21 mouse cellular contexts compared by ENCODE assay signal in the genomic region with DNA sequence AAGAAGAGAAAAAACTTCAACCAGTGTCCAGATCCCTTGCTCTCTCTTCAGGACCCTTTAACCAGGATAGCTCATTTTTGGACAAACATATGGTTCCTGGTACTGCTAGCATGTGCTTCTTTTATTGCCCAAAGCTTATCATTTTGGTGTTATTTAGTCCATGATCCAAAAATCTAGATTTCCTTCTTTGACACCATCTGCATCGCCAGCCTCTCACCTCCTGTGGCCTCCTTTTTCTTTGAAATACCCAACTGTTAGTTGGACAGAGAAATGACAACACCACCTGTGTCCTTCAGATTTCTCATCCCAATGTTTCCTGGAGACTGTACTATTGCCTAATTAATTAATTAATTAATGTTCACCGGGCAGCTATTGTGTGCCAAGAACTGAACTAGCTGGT.
DNase-seq lines count a peak whose midpoint lies in the region; ATAC-seq and TF ChIP-seq lines count a peak whose summit lies in the region.
"Had no signal": no experiment of that assay in that cellular context is flagged by ENCODE, and none has a peak within 500 bp of the region (broad histone marks: within the 10 kb centered on the region; RNA-seq: fewer than 3 reads in every experiment).

No protein-coding gene starts in this region.

- H3K9me3 ChIP-seq in midbrain, postnatal 0 days (ENCODE audit: low read length), result no peaks in the 10 kb centered on the region
- no peaks in the 10 kb centered on the region for H3K9me3 ChIP-seq in midbrain, embryonic 10.5 days (replicated peaks)
- H3K9me3 ChIP-seq in forebrain, embryonic 16.5 days (ENCODE audit: control insufficient read depth, low read length), result no peaks in the 10 kb centered on the region
- H3K9me3 ChIP-seq: heart, embryonic 15.5 days; limb, embryonic 12.5 days; liver, embryonic 15.5 days; neural tube, embryonic 12.5 days had no signal

- H3K79me2 ChIP-seq in heart, adult 2 months (replicated peaks; ENCODE audit: control insufficient read depth, insufficient read depth, low read length), result no peaks in the 10 kb centered on the region

- TF ChIP-seq POLR2A in heart, adult 2 months (IDR thresholded peaks at IDR 0.05; ENCODE audit: insufficient read depth, low read depth, low read length), result no peak

- TF ChIP-seq EP300 in heart, adult 2 months (IDR thresholded peaks at IDR 0.05; ENCODE audit: insufficient read depth, low read depth, low read length), result no peak

- intact Hi-C loops in heart, adult 2 months (cut with DNase I), result no loop called here

- no peak for TF ChIP-seq CTCF in midbrain, postnatal 0 days (IDR thresholded peaks at IDR 0.05)
- TF ChIP-seq CTCF in heart, adult 2 months (IDR thresholded peaks at IDR 0.05), result no peak

- WGBS in midbrain, postnatal 0 days, result 90% methylated on average over 2 of the region's 2 CpGs
- 89% methylated on average over 2 of the region's 2 CpGs for WGBS in midbrain, embryonic 10.5 days
- 48% methylated on average over 2 of the region's 2 CpGs for WGBS in forebrain, embryonic 16.5 days
- WGBS in heart, adult 2 months, result 78% methylated on average over 2 of the region's 2 CpGs

- no peak overlapping the region for H3K9ac ChIP-seq in midbrain, postnatal 0 days (replicated peaks; ENCODE audit: low read length, poor library complexity, severe bottlenecking)
- H3K9ac ChIP-seq in forebrain, embryonic 16.5 days (replicated peaks; ENCODE audit: low read depth, low read length), result no peak overlapping the region
- H3K9ac ChIP-seq in heart, adult 2 months (ENCODE audit: low read depth, low read length), result no peak overlapping the region
- H3K9ac ChIP-seq: heart, embryonic 15.5 days; limb, embryonic 12.5 days; liver, embryonic 15.5 days; neural tube, embryonic 12.5 days had no signal

- DNase-seq in cerebellum, postnatal 4 days (ENCODE audit: low spot score in 2 of 2), result no peak
- peak; percentile 14 for DNase-seq in midbrain, postnatal 0 days (ENCODE audit: low spot score)
- no peak for DNase-seq in midbrain, embryonic 10.5 days (ENCODE audit: low spot score)
- DNase-seq in spleen, postnatal 4 days (ENCODE audit: low spot score in 2 of 2), result no peak
- no peak for DNase-seq in heart, adult 2 months
- DNase-seq: adrenal gland, postnatal 36 days; heart, adult 11 months; kidney, postnatal 4 days; lung, postnatal 10 days; right cerebral cortex, postnatal 14 days had no signal

- peak; percentile 96 for ATAC-seq in cerebellum, adult (ENCODE audit: insufficient number of reproducible peaks, low FRiP score, low TSS enrichment)
- ATAC-seq in midbrain, postnatal 0 days (ENCODE audit: low FRiP score), result no peak
- peak; percentile 87 for ATAC-seq in forebrain, embryonic 16.5 days
- ATAC-seq in frontal cortex, adult (ENCODE audit: low TSS enrichment), result no peak
- ATAC-seq: CD4-positive, CD25-positive, alpha-beta regulatory T cell, adult 4 months; inflammation-experienced regulatory T-cells, adult 6 months had no signal

- H3K4me1 ChIP-seq in midbrain, postnatal 0 days (ENCODE audit: insufficient read depth, low read length), result no peaks in the 10 kb centered on the region
- H3K4me1 ChIP-seq in midbrain, embryonic 10.5 days, result no peaks in the 10 kb centered on the region
- H3K4me1 ChIP-seq in forebrain, embryonic 16.5 days (replicated peaks; ENCODE audit: control insufficient read depth, insufficient read depth, low read length), result no peaks in the 10 kb centered on the region
- no peaks in the 10 kb centered on the region for H3K4me1 ChIP-seq in heart, adult 2 months (ENCODE audit: control insufficient read depth, insufficient read depth, low read length)
- H3K4me1 ChIP-seq: heart, embryonic 15.5 days; limb, embryonic 12.5 days; liver, embryonic 15.5 days; neural tube, embryonic 12.5 days had no signal

- H3K36me3 ChIP-seq in midbrain, postnatal 0 days (ENCODE audit: insufficient read depth, low read length), result no peaks in the 10 kb centered on the region
- H3K36me3 ChIP-seq in midbrain, embryonic 10.5 days, result no peaks in the 10 kb centered on the region
- no peaks in the 10 kb centered on the region for H3K36me3 ChIP-seq in forebrain, embryonic 16.5 days (ENCODE audit: control insufficient read depth, insufficient read depth)
- H3K36me3 ChIP-seq in heart, adult 2 months (ENCODE audit: control insufficient read depth, insufficient read depth, low read length), result no peaks in the 10 kb centered on the region
- H3K36me3 ChIP-seq: G1E; heart, embryonic 15.5 days; limb, embryonic 12.5 days; liver, embryonic 15.5 days; neural tube, embryonic 12.5 days had no signal

- H3K4me3 ChIP-seq in midbrain, postnatal 0 days (ENCODE audit: low read depth, low read length), result no peak overlapping the region
- no peak overlapping the region for H3K4me3 ChIP-seq in midbrain, embryonic 10.5 days
- no peak overlapping the region for H3K4me3 ChIP-seq in forebrain, embryonic 16.5 days (replicated peaks; ENCODE audit: low read length)
- no peak overlapping the region for H3K4me3 ChIP-seq in heart, adult 2 months
- H3K4me3 ChIP-seq: erythroblast, embryonic 14.5 days; heart, embryonic 15.5 days; limb, embryonic 12.5 days; liver, embryonic 15.5 days; neural tube, embryonic 12.5 days had no signal

- no peaks in the 10 kb centered on the region for H3K27me3 ChIP-seq in midbrain, postnatal 0 days (ENCODE audit: insufficient read depth, low read length)
- H3K27me3 ChIP-seq in midbrain, embryonic 10.5 days (ENCODE audit: low read depth, poor library complexity, severe bottlenecking), result no peaks in the 10 kb centered on the region
- no peaks in the 10 kb centered on the region for H3K27me3 ChIP-seq in forebrain, embryonic 16.5 days (replicated peaks; ENCODE audit: control insufficient read depth, insufficient read depth, low read length)
- H3K27me3 ChIP-seq in heart, adult 2 months (ENCODE audit: control insufficient read depth, insufficient read depth, low read length), result no peaks in the 10 kb centered on the region
- H3K27me3 ChIP-seq: heart, embryonic 15.5 days; limb, embryonic 12.5 days; liver, embryonic 15.5 days; neural tube, embryonic 12.5 days had no signal

- H3K27ac ChIP-seq in midbrain, postnatal 0 days (ENCODE audit: low read depth, low read length), result no peak overlapping the region
- no peak overlapping the region for H3K27ac ChIP-seq in midbrain, embryonic 10.5 days (replicated peaks)
- H3K27ac ChIP-seq in forebrain, embryonic 16.5 days (ENCODE audit: low read length), result no peak overlapping the region
- no peak overlapping the region for H3K27ac ChIP-seq in heart, adult 2 months
- H3K27ac ChIP-seq: heart, embryonic 15.5 days; limb, embryonic 12.5 days; liver, embryonic 15.5 days; neural tube, embryonic 12.5 days had no signal

- no peak overlapping the region for H3K4me2 ChIP-seq in midbrain, postnatal 0 days (ENCODE audit: low read depth, low read length, poor library complexity, severe bottlenecking)
- no peak overlapping the region for H3K4me2 ChIP-seq in forebrain, embryonic 16.5 days (ENCODE audit: low read length)
- H3K4me2 ChIP-seq: heart, embryonic 15.5 days; limb, embryonic 12.5 days; liver, embryonic 15.5 days; neural tube, embryonic 12.5 days had no signal

Comparison
In these comparisons a context has a peak if more than half of its experiments do, and no peak if none do; other contexts are left out.
1. ATAC-seq: peak in cerebellum, adult (single experiment) and forebrain, embryonic 16.5 days (single experiment); none in midbrain, postnatal 0 days (single experiment) and frontal cortex, adult (single experiment).